Mouse (Mus musculus): ENCODE measurements around the gene Tbc1d32. TPM values are rescaled to one million over a fixed set of nuclear protein-coding genes. Genes with fewer than 3 reads are reported as not detected.
A peak's percentile ranks its signal among the peaks of the same experiment; 100 is the strongest.

Tbc1d32 gene
- polyA plus RNA-seq, 1 experiment from 2014 or later, result 3.0 TPM

DNA sequence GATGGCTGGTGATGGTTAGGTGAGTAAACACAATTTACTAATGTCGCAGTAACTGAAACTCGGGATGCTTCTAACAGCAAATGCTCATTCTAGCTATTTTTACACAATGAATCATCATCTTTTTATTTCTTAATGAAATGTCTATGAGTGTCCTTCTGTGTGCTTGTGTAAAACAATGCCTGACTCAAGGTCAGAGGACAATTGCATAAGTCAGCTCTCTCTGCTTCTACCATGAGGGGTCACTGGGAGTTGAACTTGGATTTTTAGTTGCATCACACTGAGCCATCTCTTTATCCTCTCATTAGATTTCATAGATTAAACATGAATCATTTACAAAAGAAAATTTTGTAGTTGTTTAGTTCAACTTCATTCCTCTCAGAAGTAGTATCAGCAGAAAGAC is 203.9 kb downstream of the Tbc1d32 start:
- Histone ChIP-seq H3K4me1 (no peaks in the 10 kb centered on the region), H3K27ac (replicated peaks) (no peak overlapping the region), H3K9me3 (replicated peaks) (no peaks in the 10 kb centered on the region), H3K4me3 (replicated peaks) (no peak overlapping the region), H3K4me2 (replicated peaks) (no peak overlapping the region), H3K9ac (no peak overlapping the region), H3K27me3 (no peaks in the 10 kb centered on the region), H3K36me3 (no peaks in the 10 kb centered on the region)
- 88% methylated on average over 2 of the region's 2 CpGs for WGBS
- ATAC-seq (ENCODE audit: insufficient number of reproducible peaks, low FRiP score, low TSS enrichment, low read depth), result no peak

DNA sequence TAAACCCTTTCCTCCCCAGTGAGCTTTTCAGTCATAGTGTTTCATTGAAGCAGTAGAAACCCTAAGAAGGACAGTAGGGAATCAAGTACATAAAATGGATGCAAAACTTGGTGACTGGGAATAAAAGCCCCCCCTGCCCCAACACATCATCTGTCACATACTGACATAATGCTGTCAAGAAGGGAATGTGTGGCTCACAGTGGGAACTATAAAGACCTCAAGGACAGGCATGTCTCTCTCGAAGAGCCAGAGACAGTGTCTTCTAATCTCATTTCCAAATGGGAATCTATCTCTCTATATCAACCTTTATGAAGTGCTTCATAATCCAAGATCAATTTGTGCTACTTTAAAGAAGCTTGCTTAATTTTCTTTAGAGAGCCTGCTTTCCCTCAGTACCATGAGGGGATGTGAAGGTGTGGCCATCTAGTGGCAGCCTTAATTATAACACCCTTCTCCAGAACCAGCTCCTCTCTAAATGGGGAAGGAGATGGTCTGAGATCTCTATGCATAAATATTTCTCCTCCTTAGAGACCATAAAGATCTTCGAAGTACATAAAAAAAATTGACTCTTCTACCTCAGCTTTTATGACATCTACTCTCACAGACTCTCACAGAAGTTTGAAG is 248.5 kb downstream of the Tbc1d32 start:
- no peak overlapping the region for H3K4me3 ChIP-seq (replicated peaks)
- peak; percentile 51; the same call in 1 of the 2 replicates for ATAC-seq (ENCODE audit: insufficient number of reproducible peaks, low FRiP score, low TSS enrichment, low read depth)
- no peaks in the 10 kb centered on the region for H3K9me3 ChIP-seq (replicated peaks)
- no peak overlapping the region for H3K27ac ChIP-seq (replicated peaks)
- H3K36me3 ChIP-seq, result no peaks in the 10 kb centered on the region
- no peaks in the 10 kb centered on the region for H3K27me3 ChIP-seq
- H3K9ac ChIP-seq, result no peak overlapping the region
- 38% methylated on average over 2 of the region's 2 CpGs for WGBS
- no peak overlapping the region for H3K4me2 ChIP-seq (replicated peaks)
- H3K4me1 ChIP-seq, result no peaks in the 10 kb centered on the region

DNA sequence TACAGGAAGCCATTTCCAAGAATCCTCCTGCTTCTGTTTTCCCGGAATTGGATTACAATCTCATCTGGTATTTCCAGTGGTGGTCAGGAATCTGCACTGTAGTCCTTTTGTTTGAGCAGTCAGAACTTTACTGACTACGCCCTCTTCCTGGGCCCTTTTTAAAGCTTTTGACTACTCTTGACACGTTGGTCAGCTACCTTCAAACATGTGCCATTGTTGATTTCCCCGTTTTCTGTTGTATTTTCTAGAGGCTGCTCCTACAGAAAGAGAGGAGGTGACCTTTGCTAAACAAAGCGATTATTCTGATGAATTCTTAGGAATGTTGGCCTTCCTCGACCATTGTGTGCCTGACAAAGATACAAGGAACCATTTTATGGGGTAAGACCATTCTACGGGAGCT is 250.5 kb downstream of the Tbc1d32 start:
- H3K9me3 ChIP-seq (replicated peaks), result no peaks in the 10 kb centered on the region
- 78% methylated on average over 7 of the region's 7 CpGs for WGBS

More for the DNA sequence above, 250.5 kb downstream of the Tbc1d32 start:
- Histone ChIP-seq H3K4me1 (no peaks in the 10 kb centered on the region), H3K27me3 (no peaks in the 10 kb centered on the region), H3K4me2 (replicated peaks) (no peak overlapping the region), H3K4me3 (replicated peaks) (no peak overlapping the region), H3K27ac (replicated peaks) (no peak overlapping the region), H3K9ac (no peak overlapping the region), H3K36me3 (no peaks in the 10 kb centered on the region)
- ATAC-seq (ENCODE audit: insufficient number of reproducible peaks, low FRiP score, low TSS enrichment, low read depth), result no peak

Other genes with a start within 250 kb of the Tbc1d32 start
- 7.0 and 9.1 TPM in 2 replicates for gene Msl3l2, start 121.8 kb downstream of the Tbc1d32 start, polyA plus RNA-seq (2015; fragmentation: Nextera tagmentation; extraction: Ambion mirVana)
- gene Gja1, start 148.6 kb upstream of the Tbc1d32 start, polyA plus RNA-seq (2015; fragmentation: Nextera tagmentation; extraction: Ambion mirVana), result 339 and 357 TPM in 2 replicates

Data from embryonic facial prominence, embryonic 15.5 days (tissue).